Mouse (Mus musculus) frontal cortex, postnatal 36 days (tissue): ENCODE data around the gene Ldb1.

ENCODE experiments used
- DNase-seq, 2 experiments: peaks; one replicate each; pipeline ENCODE4 v3.0.0; 2022; ENCODE audit warnings: low spot score in 2 of 2

Gene Ldb1

GRCm38 (mm10) chr19:46044271-46044992 is 582 bp downstream of the Ldb1 start, which contains the start of gene Pprc1:
Gene Pprc1 (plus strand): TSS chr19:46044886.
- DNase-seq, result no peak

GRCm38 (mm10) chr19:46043380-46043779 is 1.6 kb downstream of the Ldb1 start:
- no peak for DNase-seq

- peak in 1 of 2 experiments; percentile 54 for DNase-seq
These were observed 2.5 kb downstream of the Ldb1 start for GRCm38 (mm10) chr19:46042476-46043011.

GRCm38 (mm10) chr19:46041933-46042475 is 3.0 kb downstream of the Ldb1 start:
- DNase-seq, result peak in 1 of 2 experiments; percentile 77

- no peak for DNase-seq
These were observed 3.6 kb downstream of the Ldb1 start for GRCm38 (mm10) chr19:46041299-46041932.

GRCm38 (mm10) chr19:46040149-46040902 is 4.7 kb downstream of the Ldb1 start:
- no peak for DNase-seq

GRCm38 (mm10) chr19:46039478-46039877 is 5.5 kb downstream of the Ldb1 start:
- DNase-seq, result peak; percentile 74 to 75

GRCm38 (mm10) chr19:46038851-46039260 is 6.2 kb downstream of the Ldb1 start:
- DNase-seq, result no peak

GRCm38 (mm10) chr19:46037925-46038850 is 6.8 kb downstream of the Ldb1 start:
- no peak for DNase-seq

- no peak for DNase-seq
These were observed 7.6 kb downstream of the Ldb1 start for GRCm38 (mm10) chr19:46037243-46037924.

GRCm38 (mm10) chr19:46036477-46037242 is 8.4 kb downstream of the Ldb1 start:
- DNase-seq, result no peak

GRCm38 (mm10) chr19:46035971-46036370 is 9.0 kb downstream of the Ldb1 start:
- no peak for DNase-seq

GRCm38 (mm10) chr19:46033911-46034310 is 11.1 kb downstream of the Ldb1 start:
- no peak for DNase-seq

- DNase-seq, result peak; percentile 52 to 56
These were observed 12.1 kb downstream of the Ldb1 start for GRCm38 (mm10) chr19:46032731-46033510.

GRCm38 (mm10) chr19:46031689-46032432 is 13.2 kb downstream of the Ldb1 start:
- no peak for DNase-seq

- DNase-seq, result no peak
These were observed 14.6 kb downstream of the Ldb1 start for GRCm38 (mm10) chr19:46030196-46030983.

GRCm38 (mm10) chr19:46029652-46030051 is 15.4 kb downstream of the Ldb1 start:
- no peak for DNase-seq
